Mouse (Mus musculus) naive thymus-derived CD4-positive, alpha-beta T cell, adult 5 months (primary cell): ENCODE results near the gene 1700015F17Rik. TPM values are rescaled to one million over a fixed set of nuclear protein-coding genes. Genes with fewer than 3 reads are reported as not detected.

Experiments
- polyA plus RNA-seq: library from polyadenylated mRNA; unstranded; fragments of 100-300 nt; shearing (Covaris generic); gene quantifications from one replicate; pipeline ENCODE4 v1.2.1, GENCODE M21; 2017

The 1700015F17Rik gene
- polyA plus RNA-seq = not detected

DNA sequence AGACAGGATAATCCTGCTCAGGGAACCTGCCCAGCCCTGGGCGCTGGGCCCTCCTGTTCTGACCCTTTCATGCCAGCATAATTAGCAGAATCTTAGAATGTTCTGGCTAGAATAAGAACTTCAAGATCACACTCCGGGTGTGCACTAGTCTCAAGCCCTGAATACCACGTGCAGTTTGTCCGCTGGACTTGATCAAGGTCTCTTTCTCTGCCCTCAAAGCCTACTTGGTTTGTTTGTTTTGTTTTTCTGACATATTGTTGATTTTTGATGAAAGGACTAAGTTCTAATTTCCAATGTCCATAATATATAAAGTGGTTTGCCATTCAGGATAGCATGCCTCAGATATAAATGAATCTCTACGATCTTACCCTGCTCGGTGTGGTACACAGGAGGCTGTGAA is at the start of gene 1700015F17Rik:
TSS of gene 1700015F17Rik (minus strand) at position 101 of the 400 bp plus-strand sequence.

DNA sequence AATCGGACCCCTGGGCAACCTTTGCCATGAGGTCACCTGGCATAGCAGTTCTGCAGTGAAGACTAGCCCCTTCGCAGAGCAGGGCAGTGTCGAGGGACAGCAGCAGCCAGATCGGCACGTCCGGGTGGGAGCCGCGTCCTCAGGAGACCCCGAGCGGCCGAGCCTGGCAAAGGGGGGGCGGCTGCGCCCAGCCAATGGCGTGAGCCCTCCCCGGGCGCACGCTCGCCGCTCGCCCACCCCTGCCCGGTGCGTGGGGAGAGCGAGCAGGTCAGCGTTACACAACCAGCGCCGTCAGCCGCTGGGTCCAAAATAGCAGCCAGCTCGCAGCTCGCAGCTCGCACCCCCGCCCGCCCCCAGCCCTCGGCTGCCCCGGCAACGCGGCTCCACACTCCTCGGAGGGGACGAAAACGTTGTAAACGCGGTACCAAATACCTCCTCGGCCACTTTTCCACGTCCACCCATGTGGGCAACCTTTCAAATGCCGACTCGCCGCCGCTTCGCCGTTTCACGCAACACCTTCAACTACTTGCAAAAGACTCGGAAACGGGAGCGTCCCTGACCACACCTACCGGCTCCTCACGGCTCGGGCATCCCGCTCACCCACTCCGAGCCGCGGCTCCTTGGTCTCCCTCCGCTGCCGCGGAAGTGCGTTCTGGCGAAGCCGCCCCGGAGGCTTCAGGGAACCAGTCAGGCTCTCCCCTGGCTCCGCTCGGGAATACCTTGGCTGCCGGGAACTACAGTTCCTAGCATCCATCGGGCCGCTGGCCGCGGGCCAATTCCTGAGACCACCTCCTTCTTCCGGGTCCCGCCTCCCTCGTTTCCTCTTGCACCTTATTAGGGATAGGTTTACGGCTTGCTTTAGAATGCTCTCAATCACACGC is 35.5 kb upstream of the 1700015F17Rik start, which contains the start of gene Cldn12:
TSS of gene Cldn12 (minus strand) at position 763 of the 881 bp plus-strand sequence.

DNA sequence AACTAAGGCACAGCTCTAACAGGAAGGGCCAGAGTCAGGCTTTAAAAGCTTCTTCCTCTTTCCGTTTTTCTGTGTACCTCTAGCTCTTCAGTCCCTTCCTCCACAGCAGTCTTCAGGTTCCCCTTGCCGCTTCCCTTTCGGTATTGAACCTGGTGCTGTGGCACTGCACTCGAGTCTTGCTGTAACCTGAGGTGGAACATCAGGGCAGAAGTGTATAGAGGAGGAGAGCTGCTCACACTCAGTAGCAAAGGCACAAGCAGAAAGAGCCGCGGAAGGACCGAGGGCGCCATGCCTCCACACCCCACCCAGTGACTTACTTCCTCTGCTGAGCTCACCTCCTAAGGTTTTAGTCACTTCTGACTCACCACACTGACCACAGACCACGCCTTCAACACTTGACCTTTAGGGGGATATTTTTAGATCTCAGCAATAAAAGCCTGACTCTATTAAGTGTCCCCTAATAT is 58.9 kb downstream of the 1700015F17Rik start, which contains the start of gene Cdk14:
TSS of gene Cdk14 (minus strand) at position 321 of the 464 bp plus-strand sequence.

Other genes with a start within 250 kb of the 1700015F17Rik start
- gene Cdk14, start 58.8 kb downstream of the 1700015F17Rik start, polyA plus RNA-seq = 0.37 TPM
- 0.71 TPM for gene Cldn12, start 35.8 kb upstream of the 1700015F17Rik start, polyA plus RNA-seq
- gene Gtpbp10, start 80.4 kb upstream of the 1700015F17Rik start, polyA plus RNA-seq = 6.9 TPM
- gene Gm8773, start 94.7 kb upstream of the 1700015F17Rik start, polyA plus RNA-seq = not detected
- gene Cfap69, start 185.1 kb upstream of the 1700015F17Rik start, polyA plus RNA-seq = not detected
- 0.06 TPM for gene Steap2, start 215.4 kb upstream of the 1700015F17Rik start, polyA plus RNA-seq